ENCODE assay signal across 16 mouse cellular contexts in genomic region chr11:58518916-58519315, GRCm38 (mm10). TPM values are rescaled to one million over a fixed set of nuclear protein-coding genes. Genes with fewer than 3 reads are reported as not detected.
DNase-seq lines count a peak whose midpoint lies in the region; TF ChIP-seq lines count a peak whose summit lies in the region.
"Not testable (repeated sequence)": the region's sequence is repeated elsewhere in the genome, so short reads cannot be mapped to it uniquely, and the experiment has no call there.
"Had no signal": no experiment of that assay in that cellular context is flagged by ENCODE, and none has a peak within 500 bp of the region (broad histone marks: within the 10 kb centered on the region; RNA-seq: fewer than 3 reads in every experiment).

No protein-coding gene starts in this region.

- WGBS in kidney, adult 2 months, result 94% methylated on average over 18 of the region's 18 CpGs

- H3K27ac ChIP-seq in kidney, adult 2 months (ENCODE audit: insufficient read depth, low read depth, low read length), result not testable (repeated sequence)

- not testable (repeated sequence) for H3K4me3 ChIP-seq in kidney, adult 2 months (ENCODE audit: insufficient read depth, low read depth, low read length)

- not testable (repeated sequence) for TF ChIP-seq POLR2A in kidney, adult 2 months (IDR thresholded peaks at IDR 0.05; ENCODE audit: low read depth, low read length)

- DNase-seq in adrenal gland, adult 18-20 months (ENCODE audit: low spot score in 2 of 2), result peak; percentile 64 to 79
- DNase-seq in cerebellum, postnatal 10 days, result peak; percentile 62 to 64
- peak; percentile 74 for DNase-seq in gastrocnemius, postnatal 25 days
- DNase-seq in kidney, adult 2 months, result peak; percentile 58
- peak; percentile 47 to 59 for DNase-seq in layer of hippocampus, postnatal 14 days (ENCODE audit: low spot score in 2 of 2)
- DNase-seq in lung, postnatal 10 days, result peak; percentile 70
- DNase-seq in right cerebral cortex, postnatal 25 days, result peak; percentile 64
- DNase-seq in thymus, postnatal 36 days, result peak; percentile 59 to 66

- H3K4me1 ChIP-seq in kidney, adult 2 months (ENCODE audit: control insufficient read depth, insufficient read depth, low read length), result not testable (repeated sequence)

- not testable (repeated sequence) for H3K27me3 ChIP-seq in kidney, adult 2 months (replicated peaks; ENCODE audit: control insufficient read depth, insufficient read depth, low read length)

- not testable (repeated sequence) for H3K36me3 ChIP-seq in kidney, adult 2 months (ENCODE audit: control insufficient read depth, insufficient read depth, low read length)

- not testable (repeated sequence) for TF ChIP-seq CTCF in kidney, adult 2 months (conservative IDR thresholded peaks at IDR 0.05; ENCODE audit: insufficient read depth, insufficient read length, low read depth, low read length)

RNA-seq across cellular contexts. Expression of gene Olfr330, which starts 15.7 kb away (rescaled TPM):
- total RNA-seq in adrenal gland, adult 18-20 months (2021), result under 1 TPM in 1 of 2 experiments, not detected in 1; 0.50 TPM
- not detected for total RNA-seq in gastrocnemius, postnatal 25 days (2021)
- polyA plus RNA-seq in kidney, adult 2 months (2012; rRNA removed), result not detected in 2 replicates
- total RNA-seq in layer of hippocampus, postnatal 14 days (2021), result not detected
- total RNA-seq: liver, adult 2 months; megakaryocyte, adult 5-6 weeks had no signal
- polyA plus RNA-seq: C2C12; embryonic facial prominence, embryonic 11.5 days; forebrain, embryonic 13.5 days; heart, embryonic 16.5 days; intestine, embryonic 15.5 days; liver, adult 2 months; myocyte had no signal

RNA-seq across cellular contexts. Expression of gene Olfr331, which starts 16.5 kb away (rescaled TPM):
- total RNA-seq in adrenal gland, adult 18-20 months (2021), result not detected
- total RNA-seq in gastrocnemius, postnatal 25 days (2021), result not detected
- polyA plus RNA-seq in kidney, adult 2 months (2012; rRNA removed), result not detected in 2 replicates
- total RNA-seq in layer of hippocampus, postnatal 14 days (2021), result not detected
- total RNA-seq: liver, adult 2 months; megakaryocyte, adult 5-6 weeks had no signal
- polyA plus RNA-seq: C2C12; embryonic facial prominence, embryonic 11.5 days; forebrain, embryonic 13.5 days; heart, embryonic 16.5 days; intestine, embryonic 15.5 days; liver, adult 2 months; myocyte had no signal

RNA-seq across cellular contexts. Expression of gene Olfr332, which starts 26.6 kb away (rescaled TPM):
- total RNA-seq in adrenal gland, adult 18-20 months (2021), result not detected
- not detected for total RNA-seq in gastrocnemius, postnatal 25 days (2021)
- polyA plus RNA-seq in kidney, adult 2 months (2012; rRNA removed), result not detected in 2 replicates
- not detected for total RNA-seq in layer of hippocampus, postnatal 14 days (2021)
- total RNA-seq: liver, adult 2 months; megakaryocyte, adult 5-6 weeks had no signal
- polyA plus RNA-seq: C2C12; embryonic facial prominence, embryonic 11.5 days; forebrain, embryonic 13.5 days; heart, embryonic 16.5 days; intestine, embryonic 15.5 days; liver, adult 2 months; myocyte had no signal

RNA-seq across cellular contexts. Expression of gene Olfr329-ps, which starts 27.3 kb away (rescaled TPM):
- total RNA-seq in adrenal gland, adult 18-20 months (2021), result under 1 TPM in 1 of 2 experiments, not detected in 1; 0.63 TPM
- total RNA-seq in gastrocnemius, postnatal 25 days (2021), result not detected
- not detected in 2 replicates for polyA plus RNA-seq in kidney, adult 2 months (2012; rRNA removed)
- not detected for total RNA-seq in layer of hippocampus, postnatal 14 days (2021)
- total RNA-seq: liver, adult 2 months; megakaryocyte, adult 5-6 weeks had no signal
- polyA plus RNA-seq: C2C12; embryonic facial prominence, embryonic 11.5 days; forebrain, embryonic 13.5 days; heart, embryonic 16.5 days; intestine, embryonic 15.5 days; liver, adult 2 months; myocyte had no signal

RNA-seq across cellular contexts. Expression of gene Olfr328, which starts 36.5 kb away (rescaled TPM):
- under 1 TPM in 1 of 2 experiments, not detected in 1; 0.13 TPM for total RNA-seq in adrenal gland, adult 18-20 months (2021)
- under 1 TPM in 1 of 2 experiments, not detected in 1; 0.10 TPM for total RNA-seq in gastrocnemius, postnatal 25 days (2021)
- polyA plus RNA-seq in kidney, adult 2 months (2012; rRNA removed), result not detected in 2 replicates
- total RNA-seq in layer of hippocampus, postnatal 14 days (2021), result under 1 TPM in 1 of 2 experiments, not detected in 1; 0.18 TPM
- total RNA-seq: liver, adult 2 months had no signal
- polyA plus RNA-seq: C2C12; forebrain, embryonic 13.5 days; heart, embryonic 16.5 days; intestine, embryonic 15.5 days; liver, adult 2 months; myocyte had no signal
